Mouse (Mus musculus) gastrocnemius, adult 18-20 months (tissue): Measurements from ENCODE around the gene Slc30a7. TPM values are rescaled to one million over a fixed set of nuclear protein-coding genes. Genes with fewer than 3 reads are reported as not detected.
A peak's percentile ranks its signal among the peaks of the same experiment; 100 is the strongest.

Experiments used
- DNase-seq: peaks from one replicate; pipeline ENCODE4 v3.0.0; 2021; ENCODE audit warnings: low spot score
- long read RNA-seq, 2 experiments: library from polyadenylated mRNA; stranded (forward); transcript quantifications; one replicate each; pipeline ENCODE4 v2.0.0; 2021
- total RNA-seq, 2 experiments: library from RNA; stranded (reverse); gene quantifications; 2 replicates each; pipeline ENCODE4 v1.2.3; 2021

The Slc30a7 gene
- total RNA-seq: 1 to 10 TPM; 3.6 to 6.3 TPM
- long read RNA-seq, experiment 1, full-length matches to known transcripts: 1 of 1 reads
- long read RNA-seq, experiment 1, partial matches to known transcripts: 0 of 1 reads
- long read RNA-seq, experiment 1, other reads (novel, unspliced or antisense): 0 of 1 reads
- long read RNA-seq, experiment 2, full-length matches to known transcripts: 1 of 4 reads
- long read RNA-seq, experiment 2, partial matches to known transcripts: 1 of 4 reads
- long read RNA-seq, experiment 2, other reads (novel, unspliced or antisense): 2 of 4 reads

- DNase-seq: peak; percentile 76
Observed at GRCm38 (mm10) chr3:116006978-116007940, at the start of gene Slc30a7, which contains the start of gene Extl2. Slc30a7 (minus strand) TSS chr3:116007406. Extl2 (plus strand) TSS chr3:116007462.

GRCm38 (mm10) chr3:116047034-116047433 is 39.8 kb upstream of the Slc30a7 start:
- no peak for DNase-seq

- DNase-seq: no peak
Observed at GRCm38 (mm10) chr3:116046000-116046399, 38.8 kb upstream of the Slc30a7 start.

- DNase-seq: no peak
Observed at GRCm38 (mm10) chr3:116040776-116041175, 33.6 kb upstream of the Slc30a7 start.

- peak; percentile 25 for DNase-seq
Observed at GRCm38 (mm10) chr3:116033871-116034222, 26.6 kb upstream of the Slc30a7 start.

- DNase-seq: no peak
Observed at GRCm38 (mm10) chr3:116033218-116033870, 26.1 kb upstream of the Slc30a7 start.

- no peak for DNase-seq
Observed at GRCm38 (mm10) chr3:116030152-116030788, 23.1 kb upstream of the Slc30a7 start.

- no peak for DNase-seq
Observed at GRCm38 (mm10) chr3:116026996-116027395, 19.8 kb upstream of the Slc30a7 start.

DNA sequence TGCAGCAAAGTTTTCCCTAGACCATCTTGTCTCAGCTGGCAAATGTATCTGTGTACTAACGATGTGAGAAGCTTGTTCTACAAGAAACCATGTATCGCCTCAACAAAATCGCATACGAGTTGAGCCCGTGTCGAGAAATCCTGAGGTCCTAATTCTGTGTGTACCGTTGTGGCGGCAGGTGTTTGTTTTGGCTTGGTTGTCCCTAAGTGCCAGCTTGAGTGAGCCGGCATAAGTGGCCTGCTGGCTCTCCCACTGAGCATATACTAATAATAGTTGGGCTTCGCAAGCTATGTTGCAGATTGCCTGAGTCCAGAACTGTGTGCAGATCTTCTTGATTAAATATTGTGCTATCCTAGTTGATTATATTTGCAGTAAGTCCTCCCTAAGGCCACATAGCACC is 18.5 kb upstream of the Slc30a7 start:
- DNase-seq: no peak

GRCm38 (mm10) chr3:116024669-116025068 is 17.5 kb upstream of the Slc30a7 start:
- no peak for DNase-seq

GRCm38 (mm10) chr3:116024236-116024635 is 17.0 kb upstream of the Slc30a7 start:
- no peak for DNase-seq

GRCm38 (mm10) chr3:116019136-116019535 is 11.9 kb upstream of the Slc30a7 start:
- DNase-seq: no peak

- no peak for DNase-seq
Observed at GRCm38 (mm10) chr3:116018606-116019005, 11.4 kb upstream of the Slc30a7 start.

- no peak for DNase-seq
Observed at GRCm38 (mm10) chr3:116016116-116016515, 8.9 kb upstream of the Slc30a7 start.

DNA sequence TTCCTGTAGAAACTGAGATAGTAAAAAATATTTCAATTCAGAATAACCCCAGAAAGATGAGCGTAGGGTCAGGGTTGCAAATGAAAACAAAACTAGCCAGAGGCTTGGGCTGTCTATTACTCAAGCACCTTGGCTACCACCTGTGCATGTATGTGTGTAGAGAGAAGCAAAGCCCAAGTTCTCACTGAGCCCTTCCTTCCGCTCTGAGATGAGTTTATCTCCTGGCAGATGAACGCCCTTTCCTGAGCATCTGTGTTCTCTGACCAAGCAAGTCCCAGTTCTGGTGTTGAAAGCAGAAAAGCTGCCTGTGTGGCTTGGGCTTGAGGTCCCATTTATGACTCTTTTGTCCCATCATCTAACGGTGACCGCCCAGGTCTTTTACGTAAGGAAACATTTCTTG is 7.7 kb upstream of the Slc30a7 start:
- DNase-seq: no peak

DNA sequence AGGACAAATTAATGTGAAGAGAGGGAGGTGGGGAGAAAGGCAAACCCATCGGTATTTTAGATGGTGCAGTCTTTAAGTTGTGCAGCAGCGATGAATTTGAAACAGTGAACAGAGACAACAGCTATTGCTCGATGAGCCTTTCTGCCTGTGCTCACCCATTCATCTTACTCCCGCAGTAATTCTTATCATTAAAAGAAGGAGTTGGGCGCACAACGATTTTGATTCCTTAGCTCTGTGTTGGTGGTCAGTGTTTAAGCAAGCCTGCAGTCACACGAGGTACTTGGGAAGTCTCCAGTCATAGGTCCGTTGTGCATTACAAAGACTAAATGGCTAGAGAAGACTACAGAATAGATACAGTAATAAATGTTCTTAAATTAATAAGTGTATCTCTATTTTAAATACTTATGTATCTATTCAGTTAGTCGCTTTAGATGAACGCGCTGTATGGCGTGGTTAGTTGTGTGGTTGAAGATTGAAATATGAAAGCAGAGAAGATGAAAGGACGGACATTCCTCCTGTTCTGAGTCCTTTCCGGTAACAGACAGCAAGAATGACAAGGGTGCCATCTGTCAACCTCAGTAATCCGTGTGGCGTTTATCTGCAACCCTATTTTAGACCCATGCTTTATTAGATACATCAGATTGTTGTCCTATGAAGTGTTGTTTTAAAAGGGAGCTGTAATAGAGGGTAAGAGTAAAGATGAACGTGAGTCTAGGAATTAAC is 2.6 kb upstream of the Slc30a7 start:
- DNase-seq: no peak

DNA sequence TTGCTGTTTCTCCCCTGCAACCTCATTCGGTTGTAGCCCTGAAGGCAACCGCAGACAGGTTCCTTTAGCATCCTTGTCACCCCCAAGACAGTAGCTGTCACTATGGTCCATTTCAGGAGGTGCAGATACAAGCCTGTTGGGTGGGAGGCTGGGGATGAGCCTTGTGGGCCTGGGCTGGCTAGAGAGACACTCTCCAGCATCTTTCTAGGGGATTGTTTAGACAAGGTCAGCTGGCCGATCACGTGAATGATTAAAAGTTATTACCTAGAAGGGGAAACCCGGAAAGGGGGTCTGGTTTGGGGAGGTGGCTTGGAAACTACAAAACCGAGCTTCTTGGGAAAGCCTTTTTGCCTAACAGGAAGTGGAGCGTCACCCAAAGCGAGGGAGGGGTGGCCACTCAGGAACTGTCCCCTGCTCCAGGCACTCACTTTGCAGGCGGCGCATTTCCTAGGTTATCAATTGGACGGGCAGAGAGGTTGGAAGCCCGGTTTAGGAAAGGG is 785 bp upstream of the Slc30a7 start:
- DNase-seq: peak; percentile 75

DNA sequence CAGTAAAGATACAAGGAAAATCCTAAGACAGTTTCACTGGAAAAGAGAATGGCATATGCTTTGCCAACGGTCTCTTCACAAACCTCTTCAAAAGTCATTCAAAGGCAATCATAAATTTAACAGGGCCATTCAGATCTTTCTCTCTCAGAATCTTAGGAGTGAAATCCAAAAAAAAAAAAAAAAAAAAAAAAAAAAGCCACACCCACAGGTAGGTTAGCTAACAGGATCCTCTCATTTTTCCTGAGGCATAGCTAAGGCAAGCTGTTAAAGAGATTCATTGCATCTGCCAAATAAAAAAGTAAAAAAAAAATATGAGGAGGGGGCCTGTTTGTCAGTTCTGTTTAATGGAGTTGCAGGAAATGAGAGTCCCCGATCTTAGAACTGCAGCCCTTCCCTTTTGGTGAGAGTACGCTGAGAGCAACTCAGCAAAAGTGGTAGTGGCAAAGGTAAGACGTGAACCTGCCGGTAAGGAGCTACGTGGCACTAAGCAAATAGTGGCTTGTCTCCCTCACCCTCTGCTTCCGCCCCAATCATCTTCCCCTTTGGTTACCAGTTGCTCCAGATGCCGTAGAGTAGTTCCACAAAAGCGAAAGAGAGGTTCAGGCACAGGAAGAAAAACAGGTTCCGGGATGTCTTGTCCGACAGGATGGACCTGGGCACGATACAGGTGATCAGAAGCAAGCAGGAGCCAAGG is 775 bp downstream of the Slc30a7 start:
- DNase-seq: no peak

DNA sequence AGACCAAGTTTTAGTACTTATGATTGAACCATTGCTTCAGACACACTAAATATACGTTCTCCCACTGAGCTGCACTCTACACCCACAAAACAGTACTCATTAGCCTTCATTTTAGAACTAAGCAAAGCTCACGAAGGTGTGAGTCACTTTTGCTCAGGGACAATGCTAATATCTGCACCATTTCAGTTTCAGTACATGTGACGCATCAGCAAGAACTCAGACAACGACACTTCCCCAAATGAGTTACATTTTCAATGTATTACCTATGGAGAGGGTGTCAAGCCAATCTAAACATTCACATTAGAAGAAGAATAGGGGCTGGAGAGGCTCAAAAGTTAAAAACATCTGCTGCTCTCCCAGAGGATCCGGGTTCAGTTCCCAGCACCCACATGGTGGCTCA is 10.3 kb downstream of the Slc30a7 start:
- no peak for DNase-seq

GRCm38 (mm10) chr3:115993025-115993424 is 14.2 kb downstream of the Slc30a7 start:
- no peak for DNase-seq
